Mouse (Mus musculus): ENCODE results near the gene Ino80d. TPM values are rescaled to one million over a fixed set of nuclear protein-coding genes. Genes with fewer than 3 reads are reported as not detected.

Gene Ino80d
- total RNA-seq, 4 experiments from 2014 or later = 11.3 to 14.5 (median 12.8) TPM

DNA sequence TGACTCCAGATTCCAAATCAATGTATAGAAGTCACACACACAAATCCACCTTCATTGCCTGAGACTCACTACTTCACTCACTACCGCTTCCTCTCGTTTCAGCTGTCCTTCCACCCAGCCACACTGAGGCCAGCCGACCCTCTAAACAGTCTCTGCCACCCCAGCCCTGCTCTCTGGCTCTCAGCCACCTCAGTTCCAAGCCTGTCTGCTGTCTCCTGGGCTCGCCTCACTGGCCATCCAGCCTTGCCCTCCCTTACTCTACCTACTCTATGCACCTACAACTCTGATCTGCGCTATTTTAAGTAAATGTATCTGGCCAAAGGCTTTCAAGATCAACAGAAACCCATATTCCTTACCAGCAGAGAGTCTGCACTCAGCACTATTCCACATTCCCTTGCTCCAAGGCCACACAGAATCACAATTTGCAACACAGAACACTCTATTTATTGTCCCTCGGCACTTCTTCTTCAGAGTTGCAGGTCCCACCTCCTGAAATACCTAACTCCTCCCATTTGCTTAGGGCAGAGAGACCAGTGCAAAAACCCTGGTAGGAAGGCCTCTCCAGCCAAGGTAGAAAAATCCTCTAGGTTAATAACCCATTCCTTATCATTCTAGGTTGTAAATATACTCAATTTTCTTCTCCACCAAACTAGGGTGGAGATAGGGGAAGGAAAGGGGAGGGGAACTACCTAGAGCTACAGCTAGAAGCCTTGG is 6.7 kb downstream of the Ino80d start:
- no peak for DNase-seq (ENCODE audit: low spot score in 2 of 2)

DNA sequence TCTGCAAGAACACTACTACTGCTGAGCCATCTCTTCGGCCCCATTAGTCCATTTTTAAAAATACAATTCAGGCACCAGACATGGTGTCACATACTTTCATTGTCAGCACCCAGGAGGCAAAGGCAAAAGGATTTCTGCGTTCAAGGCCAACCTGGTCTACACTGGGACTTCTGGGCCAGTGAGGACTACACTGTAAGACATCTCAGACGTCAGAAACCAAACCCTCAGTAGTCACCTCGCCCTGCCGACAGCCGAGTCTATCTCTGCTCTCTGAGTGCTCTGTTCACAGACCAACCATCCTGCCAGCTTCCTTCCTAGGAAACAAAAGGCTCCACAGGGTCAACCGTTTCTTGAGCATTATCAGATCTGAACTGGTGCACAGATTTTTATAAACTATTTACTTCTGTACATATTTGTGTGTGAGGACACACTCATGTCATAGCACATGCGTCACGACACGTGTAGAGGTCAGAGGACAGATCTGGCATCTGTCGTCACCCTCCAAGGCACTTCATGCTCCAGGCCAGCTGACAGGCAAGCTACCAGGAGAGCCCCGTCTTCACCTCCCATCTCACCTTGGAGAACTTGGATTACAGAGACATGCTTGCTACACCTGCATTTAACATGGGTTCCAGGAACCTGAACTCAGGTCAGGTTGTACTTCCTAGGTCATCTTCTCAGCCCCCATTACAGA is 11.6 kb downstream of the Ino80d start:
- no peak for DNase-seq (ENCODE audit: low spot score in 2 of 2)

DNA sequence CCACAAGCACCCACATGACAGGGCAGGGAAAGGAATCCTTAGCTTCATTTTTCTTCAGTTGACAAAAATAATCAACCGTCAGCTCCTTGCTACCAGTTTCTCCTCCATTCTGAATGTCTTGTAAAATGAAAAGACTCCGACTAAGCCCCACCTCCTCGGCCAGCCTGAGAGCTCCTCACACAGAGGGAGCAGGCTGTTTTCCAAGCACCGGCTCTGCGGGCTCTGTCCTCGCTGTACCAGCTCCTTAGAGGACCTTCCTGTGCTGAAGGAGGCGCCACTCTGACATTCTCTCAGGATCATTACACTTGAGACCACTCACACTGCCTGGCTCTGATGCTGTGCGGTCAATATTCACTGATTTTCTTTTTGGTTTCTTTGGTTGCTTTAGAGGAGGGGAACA is 14.3 kb downstream of the Ino80d start:
- DNase-seq (ENCODE audit: low spot score in 2 of 2) = no peak

DNA sequence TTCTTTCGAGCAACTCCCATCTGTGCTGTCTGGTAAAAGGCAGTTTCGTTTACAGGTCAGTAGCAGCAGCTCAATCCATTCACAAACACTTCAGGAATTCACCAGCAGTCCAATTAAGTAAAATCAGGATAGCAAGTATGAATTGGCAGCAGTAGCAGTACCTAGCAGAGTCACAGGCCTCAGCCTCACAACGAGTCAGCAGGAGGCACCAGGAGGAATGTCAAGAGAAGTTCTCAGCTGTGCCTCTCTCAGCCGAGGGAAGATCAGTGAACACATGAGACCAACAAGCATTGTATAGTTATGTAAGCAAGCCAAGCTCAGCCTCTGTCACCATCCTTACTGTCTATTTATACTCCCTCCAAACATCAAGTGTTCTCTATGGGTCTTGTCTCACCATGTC is 15.6 kb downstream of the Ino80d start:
- no peak for DNase-seq (ENCODE audit: low spot score in 2 of 2)

DNA sequence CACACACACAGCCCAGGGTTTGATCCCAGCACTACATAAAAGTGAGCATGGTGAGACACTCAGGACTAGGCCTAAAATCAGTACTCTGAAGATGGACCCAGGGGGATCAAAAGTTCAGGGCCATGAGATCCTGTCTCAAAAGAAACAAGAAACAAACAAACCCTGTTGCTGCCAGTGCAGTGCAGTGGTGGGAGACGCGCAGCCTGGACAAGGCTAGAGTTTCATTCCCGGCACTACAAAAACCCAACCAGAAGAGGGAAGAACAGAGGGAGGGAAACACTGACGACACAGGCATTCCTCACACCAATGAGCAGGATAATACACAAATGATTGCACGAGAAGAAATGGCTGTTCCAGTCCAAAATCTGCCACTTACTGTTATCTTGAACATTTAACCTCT is 18.4 kb downstream of the Ino80d start:
- DNase-seq (ENCODE audit: low spot score in 2 of 2) = no peak

DNA sequence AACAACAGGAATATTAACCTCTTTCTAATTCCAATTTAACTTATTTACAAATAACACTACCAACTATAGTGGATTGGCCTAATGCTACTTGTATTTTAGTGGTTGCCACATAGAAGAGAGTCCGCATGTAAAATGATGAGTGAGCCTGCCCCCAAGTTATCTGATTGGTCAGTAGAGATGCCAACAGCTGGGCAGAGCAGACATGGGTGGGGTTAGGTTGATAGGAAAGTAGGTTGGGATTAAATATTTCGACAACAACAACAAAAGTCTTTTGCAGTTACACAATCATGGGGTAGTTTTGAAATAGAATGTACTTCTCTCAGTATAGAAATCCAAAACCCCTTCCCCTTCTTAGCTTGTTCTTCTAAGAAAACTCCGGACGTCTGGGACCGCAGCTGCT is 24.7 kb downstream of the Ino80d start:
- DNase-seq (ENCODE audit: low spot score in 2 of 2) = no peak

DNA sequence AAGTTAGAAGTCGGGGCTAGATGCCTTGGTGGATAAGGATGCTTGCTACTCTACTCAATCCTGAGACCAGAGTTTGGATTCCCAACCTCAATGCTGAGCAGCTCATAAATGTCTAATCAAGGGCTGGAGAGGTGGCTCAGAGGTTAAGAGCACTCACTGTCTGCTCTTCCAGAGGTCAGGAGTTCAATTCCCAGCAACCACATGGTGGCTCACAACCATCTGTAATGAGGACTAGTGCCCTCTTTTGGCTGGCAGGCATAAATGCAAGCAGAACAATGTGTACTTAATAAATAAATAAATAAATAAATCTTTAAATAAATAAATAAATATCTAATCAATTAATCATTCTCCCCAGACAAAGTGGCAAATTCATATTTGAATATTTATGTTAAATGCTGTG is 25.9 kb downstream of the Ino80d start:
- DNase-seq (ENCODE audit: low spot score in 2 of 2) = no peak

DNA sequence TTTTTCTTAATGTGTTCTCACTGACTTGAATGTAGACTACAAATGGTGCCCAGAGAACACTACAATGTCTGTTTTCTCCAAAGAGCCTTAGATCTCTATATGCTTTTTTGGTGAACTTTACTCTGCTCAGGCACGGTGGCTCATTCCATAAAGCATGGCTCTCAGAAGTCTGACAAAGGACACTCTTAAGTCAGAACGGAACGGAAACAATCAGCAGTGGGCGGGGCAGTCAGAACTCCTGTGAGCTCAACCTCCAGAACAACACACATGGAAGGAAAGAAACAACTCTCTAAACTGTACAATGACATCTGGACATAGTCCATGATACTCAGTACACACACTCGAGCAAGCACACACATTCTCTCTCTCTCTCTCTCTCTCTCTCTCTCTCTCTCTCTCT is 34.2 kb downstream of the Ino80d start:
- no peak for DNase-seq (ENCODE audit: low spot score in 2 of 2)

DNA sequence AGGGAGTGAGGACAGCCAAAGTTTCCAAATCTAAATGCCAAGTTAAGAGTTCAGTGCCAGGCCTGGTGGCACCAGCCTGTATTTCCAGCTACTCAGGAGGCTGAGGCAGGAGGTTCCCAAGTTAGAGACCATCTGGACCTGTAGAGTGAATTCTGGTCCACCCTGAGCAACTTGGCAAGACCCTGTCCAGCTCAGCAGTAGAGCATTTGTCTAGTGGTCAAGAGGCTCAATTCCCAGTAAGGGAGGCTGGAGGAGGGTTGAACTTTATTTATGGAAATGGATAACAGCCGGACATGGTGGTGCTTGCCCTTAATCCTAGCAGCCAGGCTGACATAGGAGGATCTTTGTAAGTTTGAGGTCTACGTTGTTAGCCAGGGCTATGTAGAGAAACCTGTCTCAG is 38.1 kb downstream of the Ino80d start:
- no peak for DNase-seq (ENCODE audit: low spot score in 2 of 2)

DNA sequence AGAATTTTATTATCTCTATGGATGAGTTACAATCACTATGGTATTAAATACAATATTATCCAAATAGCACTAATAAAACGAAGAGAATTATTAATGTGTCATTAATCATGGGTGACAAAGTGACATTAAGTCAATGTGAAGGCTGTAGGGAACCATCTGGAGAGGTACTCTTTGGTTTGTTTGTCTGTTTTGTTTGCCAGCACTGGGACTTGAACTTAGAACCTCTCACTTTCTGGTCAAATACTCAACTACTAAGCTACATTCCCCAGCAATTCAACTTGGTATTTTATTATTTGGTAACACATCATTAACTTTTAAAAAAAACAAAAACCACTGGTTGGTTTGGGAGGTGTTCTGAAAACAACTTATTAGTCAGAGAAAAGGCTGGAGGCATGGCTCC is 43.1 kb downstream of the Ino80d start:
- DNase-seq (ENCODE audit: low spot score in 2 of 2) = no peak

DNA sequence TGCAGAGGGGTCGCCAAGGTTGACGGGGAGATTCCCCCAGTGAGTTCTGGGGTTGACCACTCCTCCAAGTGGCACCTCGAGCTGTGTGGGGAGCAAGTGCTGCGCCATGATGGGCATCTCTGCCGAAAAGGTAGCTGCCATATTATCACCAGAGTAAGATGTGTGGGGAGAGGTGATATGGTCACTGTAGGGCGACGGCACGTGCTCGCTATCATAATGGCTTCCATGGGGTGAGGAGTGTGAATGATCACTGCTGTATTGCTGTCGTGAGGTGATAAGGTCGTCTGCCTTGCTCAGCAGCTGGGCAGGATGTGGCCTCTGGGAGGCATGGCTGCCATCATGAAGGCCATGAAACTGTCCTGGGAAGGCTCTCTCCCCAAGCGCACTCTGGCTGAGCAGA is 56.1 kb downstream of the Ino80d start:
- DNase-seq (ENCODE audit: low spot score in 2 of 2) = no peak

DNA sequence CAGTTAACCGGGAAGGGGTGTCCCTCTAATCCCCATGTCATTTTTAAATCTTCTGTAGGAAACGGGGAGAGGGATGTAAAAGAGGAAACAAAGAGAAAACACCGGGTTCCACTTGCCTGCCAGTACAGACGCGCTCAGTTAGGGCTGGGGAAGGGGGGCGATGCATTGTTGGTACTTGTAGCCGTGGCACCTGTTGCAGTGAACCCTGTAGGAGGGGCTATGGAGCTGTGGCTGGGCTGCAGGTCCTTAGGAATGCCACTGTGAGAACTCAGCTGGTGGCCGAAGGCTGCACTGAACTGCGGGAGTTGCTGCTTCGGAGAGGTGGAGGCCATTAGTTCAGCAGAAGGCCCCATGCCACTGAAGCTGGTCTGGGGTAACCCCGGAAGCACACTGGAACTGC is 56.6 kb downstream of the Ino80d start:
- no peak for DNase-seq (ENCODE audit: low spot score in 2 of 2)

DNA sequence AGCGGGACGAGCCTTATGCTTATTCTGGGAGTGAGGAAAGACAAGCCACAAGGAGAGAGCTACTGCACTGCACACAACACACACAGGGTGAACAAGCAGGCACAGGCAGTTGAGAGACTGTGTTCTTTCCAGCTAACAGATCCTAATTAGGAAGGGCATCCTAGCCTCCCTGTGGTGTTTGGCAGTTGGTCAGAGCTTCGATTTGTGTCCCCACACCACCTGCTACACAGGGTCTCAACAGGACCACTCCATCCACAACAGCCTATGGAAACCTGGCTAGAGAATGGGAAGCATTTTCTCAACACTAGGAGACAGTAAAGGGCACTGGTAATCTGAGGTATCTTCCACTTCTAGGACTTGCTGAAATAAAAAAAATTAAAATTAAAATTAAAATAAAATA is 57.1 kb downstream of the Ino80d start:
- no peak for DNase-seq (ENCODE audit: low spot score in 2 of 2)

DNA sequence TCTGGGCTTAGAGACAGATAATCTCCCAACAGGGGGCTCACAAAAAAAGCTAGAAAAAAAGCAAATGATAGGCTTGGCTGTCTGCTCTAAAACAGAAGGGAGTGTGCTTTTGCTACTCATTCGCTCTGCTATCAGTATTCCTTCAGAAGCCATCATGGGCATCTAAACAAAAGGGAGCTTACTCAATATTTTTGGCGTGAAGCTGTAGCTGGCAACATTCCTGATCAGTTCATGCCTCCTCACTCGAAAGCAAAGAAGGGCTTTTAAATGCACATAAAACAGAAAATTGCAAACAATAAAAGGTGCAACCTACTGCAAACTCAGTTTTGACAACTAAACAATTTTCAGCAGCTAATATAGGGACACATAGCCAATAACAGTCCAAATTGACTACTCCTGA is 59.1 kb downstream of the Ino80d start:
- no peak for DNase-seq (ENCODE audit: low spot score in 2 of 2)

DNA sequence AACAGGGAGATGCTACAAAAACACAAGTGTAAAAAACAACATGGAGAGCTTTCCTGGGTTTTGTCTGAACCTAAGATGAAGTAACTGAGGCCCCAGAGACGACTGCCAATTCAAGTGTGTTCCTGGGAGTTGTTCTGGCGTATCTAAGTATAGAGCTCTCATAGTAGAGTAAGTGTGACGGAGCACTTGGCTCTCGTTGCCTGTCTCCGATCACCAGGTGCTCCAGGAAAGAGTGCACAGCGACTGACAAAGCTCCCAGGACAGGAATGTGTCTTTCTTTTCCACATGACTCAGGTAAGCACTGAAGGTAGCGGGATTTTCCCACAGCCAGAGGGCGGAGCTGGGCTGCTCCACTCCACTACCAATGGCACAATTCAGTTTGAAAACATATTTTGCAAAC is 63.6 kb downstream of the Ino80d start:
- DNase-seq (ENCODE audit: low spot score in 2 of 2) = no peak

DNA sequence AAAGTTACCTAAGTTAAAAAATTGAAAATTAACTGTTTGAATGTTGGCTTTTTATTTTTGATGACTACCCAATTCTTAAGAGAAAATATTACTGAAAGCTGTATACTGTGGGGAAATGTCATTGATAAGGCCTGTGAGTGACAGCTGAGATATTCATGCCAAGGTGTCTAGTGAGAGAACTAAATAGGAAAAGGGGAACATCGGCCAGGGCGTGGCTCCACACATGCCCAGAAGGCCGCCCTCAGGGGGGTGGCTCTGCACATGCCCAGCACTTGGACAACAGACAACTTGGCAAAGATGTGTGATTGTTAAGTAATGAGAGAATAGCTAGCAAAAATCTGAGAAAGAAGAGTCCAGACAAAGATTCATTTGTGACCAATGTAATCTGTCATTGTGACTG is 64.5 kb downstream of the Ino80d start:
- no peak for DNase-seq (ENCODE audit: low spot score in 2 of 2)

DNA sequence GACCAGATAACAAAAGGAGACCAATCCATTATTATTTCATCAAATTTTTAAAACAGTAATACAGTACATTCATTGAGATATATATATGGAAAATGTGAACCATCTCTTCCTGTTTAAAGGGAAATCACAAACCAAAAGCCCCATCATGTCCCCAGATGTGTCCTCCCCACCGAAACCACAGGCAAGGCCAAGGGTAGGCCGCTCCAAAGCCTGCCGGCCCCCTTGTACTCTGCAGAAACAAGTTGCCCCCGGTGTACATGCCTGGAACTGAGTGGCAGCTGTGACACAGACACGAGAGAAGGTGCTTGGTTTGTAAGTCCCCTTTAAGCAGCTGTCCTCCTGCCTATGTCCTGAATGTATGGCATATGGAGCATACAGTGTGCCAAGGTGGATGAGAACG is 66.5 kb downstream of the Ino80d start:
- DNase-seq (ENCODE audit: low spot score in 2 of 2) = no peak

DNA sequence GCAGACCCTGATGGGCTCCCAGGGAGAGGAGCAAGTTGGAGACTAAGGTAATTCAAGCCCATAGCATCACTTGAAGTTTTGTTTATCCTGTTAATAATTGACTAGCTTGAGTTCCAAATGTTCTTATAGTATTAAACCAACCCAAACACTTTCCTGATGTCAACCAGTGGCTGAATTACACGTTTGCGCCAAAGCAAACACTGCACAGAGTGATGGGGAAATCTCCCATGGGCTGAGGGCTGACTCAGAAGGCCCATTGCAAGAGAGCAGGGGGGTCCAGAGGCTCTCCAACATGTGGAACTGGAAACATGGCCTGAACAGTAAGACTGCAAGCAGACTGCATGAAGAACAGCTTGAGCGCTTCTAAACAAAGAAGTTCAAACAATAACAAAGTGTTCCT is 81.5 kb downstream of the Ino80d start:
- DNase-seq (ENCODE audit: low spot score in 2 of 2) = no peak

DNA sequence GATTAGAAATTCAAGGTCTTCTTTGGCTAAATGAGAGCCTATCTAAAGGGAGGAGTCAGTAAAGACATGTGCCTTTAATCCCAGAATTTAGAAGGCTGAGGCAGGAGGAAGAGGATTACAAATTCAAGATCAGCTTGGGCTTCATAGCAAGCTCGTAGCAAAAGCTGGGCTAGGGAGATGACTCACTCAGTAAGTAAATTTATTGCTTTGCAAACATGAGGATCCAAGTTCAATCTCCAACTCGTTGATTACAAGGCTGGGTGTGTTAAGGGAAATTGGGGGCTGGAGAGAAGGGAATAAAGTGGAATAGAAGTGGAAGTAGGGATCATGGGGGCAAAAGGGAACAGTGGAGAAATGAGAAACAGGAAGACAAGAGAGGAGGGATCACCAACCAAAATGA is 94.6 kb downstream of the Ino80d start:
- no peak for DNase-seq (ENCODE audit: low spot score in 2 of 2)

DNA sequence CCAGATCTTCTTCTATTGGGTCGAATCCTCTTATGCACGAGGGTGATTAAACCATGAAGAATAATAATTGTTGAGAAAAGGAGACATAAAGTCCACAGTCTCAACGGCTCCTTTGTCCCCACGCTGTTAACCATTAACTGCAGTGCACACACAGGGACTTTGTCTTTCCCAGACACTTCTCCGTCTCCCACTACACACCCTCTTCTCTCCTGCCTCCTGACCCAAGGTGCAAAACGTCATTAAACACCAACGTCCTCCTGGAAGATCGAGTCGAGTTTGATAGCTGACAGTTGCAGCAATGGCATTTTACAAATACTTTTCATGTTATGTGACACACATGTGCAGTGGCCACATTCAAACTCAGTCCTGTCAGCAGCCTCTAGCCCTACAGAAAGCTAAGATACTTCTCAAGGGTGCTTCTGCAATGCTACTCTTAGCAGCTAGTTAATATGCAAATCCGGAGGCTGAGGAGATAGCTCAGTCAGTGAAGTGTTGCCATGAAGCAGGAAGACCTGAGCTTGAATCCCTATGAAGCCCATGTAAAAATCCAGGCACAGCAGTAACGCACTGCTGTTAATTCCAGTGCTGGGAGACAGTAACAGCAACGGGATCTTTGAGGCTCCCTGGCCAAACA is 109.3 kb downstream of the Ino80d start:
- no peak for DNase-seq (ENCODE audit: low spot score in 2 of 2)

DNA sequence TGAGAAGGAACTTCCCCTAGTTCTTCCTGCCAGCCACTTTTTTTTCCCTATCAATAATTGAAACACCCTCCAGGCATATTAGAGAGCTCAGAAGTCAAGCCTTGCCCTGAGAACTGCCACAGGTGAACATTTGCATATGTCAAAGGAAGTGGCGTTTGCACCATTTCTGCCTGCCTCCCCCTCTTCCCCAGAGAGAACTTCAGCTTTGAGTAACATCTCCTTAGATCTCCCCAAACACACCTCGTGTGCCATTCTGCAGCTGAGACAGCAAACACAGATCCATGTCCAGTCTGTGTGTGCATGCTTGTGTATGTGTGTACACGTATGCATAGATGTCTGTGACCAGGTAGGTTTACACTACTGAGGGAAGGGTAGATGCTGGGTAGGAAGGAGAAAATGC is 112.6 kb downstream of the Ino80d start:
- DNase-seq (ENCODE audit: low spot score in 2 of 2) = no peak

DNA sequence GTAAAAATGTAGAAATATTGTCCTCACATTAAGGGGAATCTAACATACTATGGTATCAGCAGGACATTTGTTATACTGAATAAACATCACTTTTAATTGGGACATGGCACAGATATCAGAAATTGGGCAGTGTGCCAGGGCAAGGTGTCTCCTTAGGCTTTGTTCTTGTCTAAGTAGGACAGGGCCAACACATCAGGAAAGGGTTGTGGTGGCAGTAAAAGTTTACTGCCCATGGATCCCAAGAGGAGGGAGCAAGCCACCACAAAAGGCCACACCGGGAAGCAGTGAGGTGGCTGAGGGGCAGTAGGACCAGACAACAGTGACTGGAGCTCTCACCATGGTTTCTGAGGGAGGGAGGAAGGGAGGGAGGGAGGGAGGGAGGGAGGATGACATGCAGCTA is 121.1 kb downstream of the Ino80d start:
- DNase-seq (ENCODE audit: low spot score in 2 of 2) = no peak

DNA sequence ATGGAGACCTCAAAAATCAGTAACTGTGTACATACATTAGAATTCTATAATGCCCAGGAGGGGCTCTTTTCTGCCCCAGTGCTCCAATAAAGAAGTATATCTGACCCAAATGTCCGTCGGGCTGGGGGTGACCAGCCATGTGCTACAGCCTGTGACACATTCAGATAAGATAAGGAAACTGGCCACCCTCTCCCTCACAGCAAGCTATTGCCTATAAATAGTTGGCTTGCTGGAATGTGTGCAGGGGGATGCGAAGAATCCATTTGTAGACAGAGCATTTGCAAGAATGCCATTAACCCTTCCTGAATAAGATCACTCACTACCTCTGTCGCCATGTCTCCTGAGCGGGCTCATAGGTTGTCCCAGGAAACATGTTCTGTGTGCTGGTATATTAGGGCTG is 121.8 kb downstream of the Ino80d start:
- no peak for DNase-seq (ENCODE audit: low spot score in 2 of 2)
